Mouse (Mus musculus) neural tube, embryonic 14.5 days (tissue): ENCODE measurements at regions not wholly inside any gene's neighbourhood (a gene's known extent, or its start where the extent isn't known, plus 50 kb on each side); places are given as distances from the start of the nearest gene placed in this dataset.

Experiments
- ATAC-seq: fragments of 200-750 bp; cut with Nextera tagmentation; 2 replicates; pipeline ENCODE4 v1.8.0; 2017; ENCODE audit warnings: low read depth, mild to moderate bottlenecking, moderate TSS enrichment, moderate library complexity
- H3K27ac ChIP-seq: fragments of 300-500 bp; sonication (generic); 2 replicates; pipeline ENCODE4 v1.5.1; 2014; ENCODE audit warnings: low read depth, mild to moderate bottlenecking, control low read depth, low read length, moderate library complexity, mixed read lengths
- H3K27me3 ChIP-seq: fragments of 300-500 bp; sonication (generic); 2 replicates; pipeline ENCODE4 v1.6.1; 2014; ENCODE audit warnings: low read length; ENCODE audit not compliant: control insufficient read depth, insufficient read depth
- H3K36me3 ChIP-seq: fragments of 300-500 bp; sonication (generic); 2 replicates; pipeline ENCODE4 v1.6.1; 2014; ENCODE audit warnings: low read length, mixed read lengths; ENCODE audit not compliant: control insufficient read depth, insufficient read depth
- H3K4me1 ChIP-seq: fragments of 300-500 bp; sonication (generic); 2 replicates; pipeline ENCODE4 v1.6.1; 2014; ENCODE audit warnings: low read length; ENCODE audit not compliant: control insufficient read depth, insufficient read depth
- H3K4me2 ChIP-seq: fragments of 300-500 bp; sonication (generic); 2 replicates; pipeline ENCODE4 v1.6.1; 2014; ENCODE audit warnings: mild to moderate bottlenecking, low read depth, low read length, control low read depth
- H3K4me3 ChIP-seq: fragments of 300-500 bp; sonication (generic); 2 replicates; pipeline ENCODE4 v1.5.1; 2014; ENCODE audit warnings: low read depth, low read length, control low read depth, mixed read lengths
- H3K9ac ChIP-seq: fragments of 300-500 bp; sonication (generic); replicated peaks from 2 replicates; pipeline ENCODE4 v1.6.1; 2014; ENCODE audit warnings: low read depth, mild to moderate bottlenecking, control low read depth, low read length, mixed read lengths
- H3K9me3 ChIP-seq: fragments of 300-500 bp; sonication (generic); 2 replicates; pipeline ENCODE4 v1.6.1; 2016; ENCODE audit warnings: low read length; ENCODE audit not compliant: control insufficient read depth
- WGBS: fragments of 180-500 bp; shearing (Covaris S2); extraction: QIAGEN DNeasy Blood & Tissue Kit; methylation state at CpG from one replicate; pipeline ENCODE4 v1.1.7; 2014; 5-methylcytosine and 5-hydroxymethylcytosine counted together

- WGBS = 85% methylated on average over 14 of the region's 14 CpGs
- no peak overlapping the region for H3K4me2 ChIP-seq
- no peak for ATAC-seq
These were observed 214.3 kb upstream of the Sdk2 start for GRCm38 (mm10) chr11:114281041-114281695.

GRCm38 (mm10) chr11:114277513-114278304, 210.9 kb upstream of the Sdk2 start:
- Histone ChIP-seq H3K36me3 (no peaks in the 10 kb centered on the region), H3K27me3 (no peaks in the 10 kb centered on the region), H3K9me3 (no peaks in the 10 kb centered on the region), H3K27ac (no peak overlapping the region), H3K4me2 (no peak overlapping the region), H3K4me3 (no peak overlapping the region), H3K4me1 (peaks cover 6% of the 10 kb centered on the region), H3K9ac (no peak overlapping the region)
- no peak for ATAC-seq
- WGBS = 64% methylated on average over 26 of the region's 26 CpGs

More at GRCm38 (mm10) chr11:114281041-114281695, 214.3 kb upstream of the Sdk2 start:
- no peaks in the 10 kb centered on the region for H3K9me3 ChIP-seq
- H3K9ac ChIP-seq = no peak overlapping the region
- H3K27ac ChIP-seq = no peak overlapping the region
- no peaks in the 10 kb centered on the region for H3K27me3 ChIP-seq
- no peak overlapping the region for H3K4me3 ChIP-seq
- peaks cover 14% of the 10 kb centered on the region for H3K4me1 ChIP-seq
- no peaks in the 10 kb centered on the region for H3K36me3 ChIP-seq

- no peak overlapping the region for H3K4me3 ChIP-seq
- WGBS = 88% methylated on average over 10 of the region's 10 CpGs
- no peaks in the 10 kb centered on the region for H3K36me3 ChIP-seq
- no peaks in the 10 kb centered on the region for H3K27me3 ChIP-seq
- H3K9me3 ChIP-seq = no peaks in the 10 kb centered on the region
- H3K9ac ChIP-seq = no peak overlapping the region
- no peak overlapping the region for H3K4me2 ChIP-seq
- ATAC-seq = no peak
- no peak overlapping the region for H3K27ac ChIP-seq
- H3K4me1 ChIP-seq = no peaks in the 10 kb centered on the region
These were observed 203.7 kb upstream of the Sdk2 start for GRCm38 (mm10) chr11:114270358-114271072.

GRCm38 (mm10) chr11:114261959-114262358, 195.1 kb upstream of the Sdk2 start:
- no peaks in the 10 kb centered on the region for H3K4me1 ChIP-seq
- no peak overlapping the region for H3K4me3 ChIP-seq
- no peaks in the 10 kb centered on the region for H3K9me3 ChIP-seq
- H3K9ac ChIP-seq = no peak overlapping the region
- no peak overlapping the region for H3K27ac ChIP-seq
- no peaks in the 10 kb centered on the region for H3K36me3 ChIP-seq
- no peak overlapping the region for H3K4me2 ChIP-seq
- no peaks in the 10 kb centered on the region for H3K27me3 ChIP-seq
- ATAC-seq = no peak
- 19% methylated on average over 4 of the region's 4 CpGs for WGBS

- Histone ChIP-seq H3K4me3 (no peak overlapping the region), H3K4me2 (no peak overlapping the region), H3K27me3 (no peaks in the 10 kb centered on the region), H3K9me3 (no peaks in the 10 kb centered on the region), H3K27ac (no peak overlapping the region), H3K36me3 (no peaks in the 10 kb centered on the region), H3K9ac (no peak overlapping the region), H3K4me1 (no peaks in the 10 kb centered on the region)
- no peak for ATAC-seq
- 88% methylated on average over 9 of the region's 9 CpGs for WGBS
These were observed 191.4 kb upstream of the Sdk2 start for GRCm38 (mm10) chr11:114258218-114258617.

GRCm38 (mm10) chr11:114257756-114258155, 190.9 kb upstream of the Sdk2 start:
- no peak for ATAC-seq
- 75% methylated on average over 6 of the region's 6 CpGs for WGBS

GRCm38 (mm10) chr11:114257061-114257460, 190.2 kb upstream of the Sdk2 start:
- H3K4me2 ChIP-seq = no peak overlapping the region
- no peak overlapping the region for H3K4me3 ChIP-seq
- no peaks in the 10 kb centered on the region for H3K27me3 ChIP-seq
- no peak for ATAC-seq
- H3K36me3 ChIP-seq = no peaks in the 10 kb centered on the region
- H3K9ac ChIP-seq = no peak overlapping the region
- H3K27ac ChIP-seq = no peak overlapping the region
- 90% methylated on average over 4 of the region's 4 CpGs for WGBS
- H3K4me1 ChIP-seq = no peaks in the 10 kb centered on the region
- H3K9me3 ChIP-seq = no peaks in the 10 kb centered on the region

More at GRCm38 (mm10) chr11:114257756-114258155, 190.9 kb upstream of the Sdk2 start:
- Histone ChIP-seq H3K27ac (no peak overlapping the region), H3K4me3 (no peak overlapping the region), H3K4me2 (no peak overlapping the region), H3K27me3 (no peaks in the 10 kb centered on the region), H3K9me3 (no peaks in the 10 kb centered on the region), H3K36me3 (no peaks in the 10 kb centered on the region), H3K4me1 (no peaks in the 10 kb centered on the region), H3K9ac (no peak overlapping the region)

- WGBS = 47% methylated on average over 1 of the region's 1 CpGs
- H3K4me3 ChIP-seq = no peak overlapping the region
- ATAC-seq = no peak
- H3K27ac ChIP-seq = no peak overlapping the region
- no peaks in the 10 kb centered on the region for H3K36me3 ChIP-seq
- no peak overlapping the region for H3K4me2 ChIP-seq
- no peaks in the 10 kb centered on the region for H3K4me1 ChIP-seq
- H3K9me3 ChIP-seq = no peaks in the 10 kb centered on the region
- no peak overlapping the region for H3K9ac ChIP-seq
- H3K27me3 ChIP-seq = no peaks in the 10 kb centered on the region
These were observed 187.5 kb upstream of the Sdk2 start for GRCm38 (mm10) chr11:114254344-114254743.

GRCm38 (mm10) chr11:114251614-114252013, 184.8 kb upstream of the Sdk2 start:
- ATAC-seq = no peak
- WGBS = 67% methylated on average over 7 of the region's 7 CpGs
- Histone ChIP-seq H3K27ac (no peak overlapping the region), H3K4me3 (no peak overlapping the region), H3K9ac (no peak overlapping the region), H3K9me3 (no peaks in the 10 kb centered on the region), H3K36me3 (no peaks in the 10 kb centered on the region), H3K4me2 (no peak overlapping the region), H3K27me3 (no peaks in the 10 kb centered on the region), H3K4me1 (no peaks in the 10 kb centered on the region)
